Mouse (Mus musculus): ENCODE measurements around the gene Slc30a10.

DNA sequence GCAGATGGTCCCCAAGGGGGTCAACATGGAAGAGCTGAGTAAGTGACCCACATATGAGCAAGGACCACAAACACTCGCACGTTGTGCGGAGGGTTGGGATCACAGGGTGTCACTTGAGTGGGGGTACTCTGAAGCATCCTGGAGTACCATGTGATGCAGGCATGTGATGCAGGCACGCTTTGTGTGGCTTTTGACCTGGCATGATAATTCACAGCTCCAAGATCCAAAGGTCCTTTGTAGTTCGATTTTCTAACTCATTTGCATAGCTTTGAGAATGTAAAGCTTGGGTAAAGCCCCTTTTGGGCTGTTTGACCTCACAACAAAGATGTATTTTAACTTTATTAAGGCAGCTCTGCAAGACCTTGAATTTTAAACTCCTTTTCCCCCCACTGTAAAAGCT is 8.2 kb downstream of the Slc30a10 start:
- TF ChIP-seq CTCF (IDR thresholded peaks at IDR 0.05), result no peak
- no peak for TF ChIP-seq EP300 (IDR thresholded peaks at IDR 0.05)
